Mouse (Mus musculus) hindbrain, embryonic 14.5 days (tissue): Measurements from ENCODE around the gene Gpr75. TPM values are rescaled to one million over a fixed set of nuclear protein-coding genes. Genes with fewer than 3 reads are reported as not detected.

ENCODE experiments used
- ATAC-seq: fragments of 200-750 bp; cut with Nextera tagmentation; 2 replicates; pipeline ENCODE4 v1.8.0; 2017; ENCODE audit warnings: moderate number of reproducible peaks, mild to moderate bottlenecking, moderate TSS enrichment, moderate library complexity; ENCODE audit not compliant: low FRiP score
- DNase-seq: peaks from one replicate; pipeline ENCODE4 v3.0.0-alpha.2; 2015; ENCODE audit warnings: low spot score
- H3K27ac ChIP-seq: fragments of 300-500 bp; sonication (generic); 2 replicates; pipeline ENCODE4 v1.5.1; 2014; ENCODE audit warnings: mild to moderate bottlenecking, moderate library complexity
- H3K27me3 ChIP-seq: fragments of 300-500 bp; sonication (generic); 2 replicates; pipeline ENCODE4 v1.6.1; 2014; ENCODE audit warnings: mild to moderate bottlenecking, low read length, mixed read lengths; ENCODE audit not compliant: control insufficient read depth, insufficient read depth
- H3K36me3 ChIP-seq: fragments of 300-500 bp; sonication (generic); replicated peaks from 2 replicates; pipeline ENCODE4 v1.6.1; 2014; ENCODE audit not compliant: control insufficient read depth, insufficient read depth
- H3K4me1 ChIP-seq: fragments of 300-500 bp; sonication (generic); replicated peaks from 2 replicates; pipeline ENCODE4 v1.6.1; 2014; ENCODE audit warnings: antibody characterized with exemption, low read length, mixed read lengths; ENCODE audit not compliant: control insufficient read depth, insufficient read depth
- H3K4me2 ChIP-seq: fragments of 300-500 bp; sonication (generic); replicated peaks from 2 replicates; pipeline ENCODE4 v1.6.1; 2014; ENCODE audit warnings: mild to moderate bottlenecking, moderate library complexity
- H3K4me3 ChIP-seq: fragments of 300-500 bp; sonication (generic); replicated peaks from 2 replicates; pipeline ENCODE4 v1.5.1; 2014; ENCODE audit warnings: mild to moderate bottlenecking, low read length
- H3K9ac ChIP-seq: fragments of 300-500 bp; sonication (generic); 2 replicates; pipeline ENCODE4 v1.6.1; 2014
- H3K9me3 ChIP-seq: fragments of 300-500 bp; sonication (generic); 2 replicates; pipeline ENCODE4 v1.6.1; 2016; ENCODE audit warnings: low read length; ENCODE audit not compliant: control insufficient read depth
- WGBS: fragments of 180-500 bp; shearing (Covaris S2); extraction: QIAGEN DNeasy Blood & Tissue Kit; methylation state at CpG from one replicate; pipeline ENCODE4 v1.1.7; 2014; 5-methylcytosine and 5-hydroxymethylcytosine counted together
- polyA plus RNA-seq: library from polyadenylated mRNA; unstranded; fragments of >200 nt; fragmentation: Nextera tagmentation; extraction: Ambion mirVana; gene quantifications from 2 replicates; pipeline ENCODE4 v1.2.1, GENCODE M21; 2014

Gene Gpr75
- polyA plus RNA-seq = 8.0 and 11.3 TPM in 2 replicates

GRCm38 (mm10) chr11:30885171-30885871 lies at the start of gene Gpr75, which contains the start of gene Asb3:
Gene Gpr75, plus strand, starts transcription at chr11:30885358.
Gene Asb3, plus strand, starts transcription at chr11:30885416.
- 1% methylated on average over 41 of the region's 41 CpGs for WGBS
- no peaks in the 10 kb centered on the region for H3K27me3 ChIP-seq
- DNase-seq = peak; percentile 70
- peak within 1 kb of the TSS; percentile 58 for H3K4me2 ChIP-seq
- peak within 1 kb of the TSS; percentile 87 for H3K27ac ChIP-seq
- peak within 1 kb of the TSS; percentile 83 for H3K9ac ChIP-seq
- no peaks in the 10 kb centered on the region for H3K4me1 ChIP-seq
- peak within 1 kb of the TSS; percentile 52 for H3K4me3 ChIP-seq
- ATAC-seq = peak; percentile 96
- no peaks in the 10 kb centered on the region; the same call in 1 of the 2 replicates for H3K36me3 ChIP-seq
- H3K9me3 ChIP-seq = no peaks in the 10 kb centered on the region

DNA sequence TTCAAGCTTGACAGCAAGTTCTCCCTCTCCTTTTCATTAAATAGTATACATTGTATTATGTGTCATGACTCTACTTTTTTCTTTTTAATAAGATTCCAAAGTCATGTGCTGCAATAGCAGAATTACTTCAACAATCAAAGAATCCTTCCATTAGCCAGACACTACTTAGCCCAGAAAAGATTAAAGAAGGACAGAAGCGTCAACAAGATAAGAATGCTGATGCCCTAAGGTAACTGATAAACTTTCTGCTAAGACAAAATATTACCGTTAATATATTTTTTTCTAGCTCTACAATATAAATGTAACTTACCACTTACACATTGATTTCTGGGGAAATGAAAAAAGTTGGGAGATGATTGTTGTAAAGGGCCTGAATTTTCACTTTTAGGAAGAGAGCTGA lies 46.4 kb upstream of the Gpr75 start:
- Histone ChIP-seq H3K4me1 (no peaks in the 10 kb centered on the region), H3K4me3 (no peak overlapping the region), H3K4me2 (no peak overlapping the region), H3K9ac (no peak overlapping the region), H3K36me3 (peaks cover 85% of the 10 kb centered on the region), H3K27me3 (no peaks in the 10 kb centered on the region), H3K27ac (no peak overlapping the region), H3K9me3 (no peaks in the 10 kb centered on the region)
- ATAC-seq (no peak), DNase-seq (no peak)
- 98% methylated on average over 2 of the region's 2 CpGs for WGBS

DNA sequence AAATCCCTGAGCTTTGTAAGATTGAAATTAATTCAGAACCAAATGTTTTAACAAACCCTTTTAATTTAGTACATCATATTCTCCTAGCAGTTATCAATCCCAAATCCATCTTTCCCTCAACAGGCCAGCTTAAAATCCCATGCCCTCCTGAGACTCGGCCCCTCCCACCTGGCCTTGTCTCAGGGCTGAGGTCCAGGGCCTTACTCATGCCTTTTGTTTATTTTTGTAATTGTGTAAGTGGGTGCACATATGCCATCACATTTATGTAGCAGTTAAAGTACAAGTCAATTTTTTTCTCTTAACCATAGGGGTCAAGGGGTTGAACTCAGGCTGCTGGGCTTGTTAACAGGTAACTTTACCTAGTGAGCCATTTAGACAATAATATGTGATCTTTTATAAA lies 40.8 kb upstream of the Gpr75 start:
- Histone ChIP-seq H3K27ac (no peak overlapping the region), H3K36me3 (peaks cover 81% of the 10 kb centered on the region), H3K4me2 (no peak overlapping the region), H3K4me3 (no peak overlapping the region), H3K9ac (no peak overlapping the region), H3K9me3 (no peaks in the 10 kb centered on the region), H3K27me3 (no peaks in the 10 kb centered on the region), H3K4me1 (no peaks in the 10 kb centered on the region)
- no peak for DNase-seq
- 97% methylated on average over 1 of the region's 1 CpGs for WGBS
- no peak for ATAC-seq

- DNase-seq = no peak
- ATAC-seq = no peak
- H3K4me1 ChIP-seq = no peaks in the 10 kb centered on the region
- no peaks in the 10 kb centered on the region for H3K9me3 ChIP-seq
- H3K4me3 ChIP-seq = no peak overlapping the region
- no peak overlapping the region for H3K27ac ChIP-seq
- H3K36me3 ChIP-seq = peaks cover 45% of the 10 kb centered on the region
- no peak overlapping the region for H3K9ac ChIP-seq
- H3K4me2 ChIP-seq = no peak overlapping the region
- H3K27me3 ChIP-seq = no peaks in the 10 kb centered on the region
These were observed 12.7 kb upstream of the Gpr75 start for GRCm38 (mm10) chr11:30872425-30872824.

DNA sequence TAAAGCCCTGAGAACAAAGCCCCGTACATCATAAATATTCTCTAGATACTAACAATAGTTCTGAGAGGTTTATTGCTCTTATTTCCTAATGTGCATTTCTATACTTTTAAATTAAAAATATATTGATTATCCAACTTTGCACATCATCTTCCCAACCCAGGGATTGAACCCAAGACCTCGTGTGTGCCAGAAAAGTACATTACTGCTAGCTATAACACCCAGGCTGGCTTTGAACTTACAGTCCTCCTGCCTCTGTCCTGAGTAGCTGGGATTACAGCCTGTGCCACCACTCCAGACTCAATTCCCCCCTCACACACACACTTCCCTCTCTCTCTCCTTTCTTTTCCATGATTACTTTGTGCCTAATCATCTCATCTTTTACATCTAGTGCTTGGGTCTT lies 3.0 kb downstream of the Gpr75 start:
- Histone ChIP-seq H3K4me1 (no peaks in the 10 kb centered on the region), H3K36me3 (peaks cover 13% of the 10 kb centered on the region; the same call in 1 of the 2 replicates), H3K4me2 (no peak overlapping the region), H3K4me3 (no peak overlapping the region), H3K9me3 (no peaks in the 10 kb centered on the region), H3K9ac (no peak overlapping the region), H3K27me3 (no peaks in the 10 kb centered on the region), H3K27ac (no peak overlapping the region)
- ATAC-seq = no peak
- WGBS = 92% methylated on average over 2 of the region's 2 CpGs
- peak; percentile 1 for DNase-seq

DNA sequence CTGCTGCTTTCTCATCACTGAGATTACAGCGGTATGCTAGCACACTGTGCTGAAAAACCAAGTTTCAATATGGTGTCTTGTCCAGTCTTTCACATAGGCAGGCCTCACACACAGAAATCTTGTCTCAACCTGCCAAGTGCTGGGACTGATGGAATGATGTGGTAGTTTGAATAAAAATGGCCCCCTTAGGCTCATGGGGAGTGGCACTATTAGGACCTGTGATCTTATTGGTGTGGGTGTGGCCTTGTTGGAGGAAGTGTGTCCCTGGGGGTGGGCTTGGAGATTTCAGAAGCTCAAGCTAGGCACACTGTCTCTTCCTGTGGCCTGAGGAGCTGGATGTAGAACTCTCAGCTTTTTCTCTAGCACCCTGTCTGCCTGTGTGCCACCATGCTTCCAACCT lies 11.0 kb downstream of the Gpr75 start:
- H3K9ac ChIP-seq = no peak overlapping the region
- H3K27me3 ChIP-seq = no peaks in the 10 kb centered on the region
- H3K4me1 ChIP-seq = no peaks in the 10 kb centered on the region
- DNase-seq = peak; percentile 17
- H3K36me3 ChIP-seq = peaks cover 12% of the 10 kb centered on the region; the same call in 1 of the 2 replicates
- H3K4me3 ChIP-seq = no peak overlapping the region
- WGBS = 84% methylated on average over 1 of the region's 1 CpGs
- H3K9me3 ChIP-seq = no peaks in the 10 kb centered on the region
- no peak overlapping the region for H3K4me2 ChIP-seq
- no peak for ATAC-seq
- H3K27ac ChIP-seq = no peak overlapping the region

DNA sequence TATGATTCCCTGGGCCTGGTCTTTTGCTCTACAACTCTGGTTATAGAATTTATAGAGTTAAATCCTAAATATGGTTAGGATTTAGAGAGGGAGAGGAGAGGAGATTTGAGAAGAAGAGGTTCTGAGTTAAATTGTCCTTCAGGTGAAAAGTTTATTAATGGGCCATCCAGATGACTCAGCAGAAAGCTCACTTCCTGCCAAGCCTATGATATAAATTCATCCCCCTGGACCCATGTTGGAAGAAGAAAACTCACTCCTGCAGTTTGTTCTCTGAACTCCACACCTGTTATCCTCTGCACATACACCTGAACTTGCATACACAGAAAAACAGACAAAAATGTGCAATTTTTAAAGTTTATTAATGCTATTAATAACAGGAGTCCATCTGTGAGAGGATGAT lies 14.2 kb downstream of the Gpr75 start:
- H3K4me2 ChIP-seq = no peak overlapping the region
- no peaks in the 10 kb centered on the region for H3K4me1 ChIP-seq
- H3K9ac ChIP-seq = no peak overlapping the region
- ATAC-seq = no peak
- H3K9me3 ChIP-seq = no peaks in the 10 kb centered on the region
- H3K27me3 ChIP-seq = no peaks in the 10 kb centered on the region
- H3K27ac ChIP-seq = no peak overlapping the region
- no peaks in the 10 kb centered on the region for H3K36me3 ChIP-seq
- peak; percentile 17 for DNase-seq
- H3K4me3 ChIP-seq = no peak overlapping the region

- no peak for ATAC-seq
These were observed 27.2 kb downstream of the Gpr75 start for GRCm38 (mm10) chr11:30912311-30912710.

GRCm38 (mm10) chr11:30920641-30921040 lies 35.5 kb downstream of the Gpr75 start:
- no peaks in the 10 kb centered on the region for H3K9me3 ChIP-seq
- DNase-seq (no peak), ATAC-seq (no peak)
- 50% methylated on average over 1 of the region's 1 CpGs for WGBS
- H3K27ac ChIP-seq = no peak overlapping the region
- no peak overlapping the region for H3K9ac ChIP-seq
- H3K4me1 ChIP-seq = no peaks in the 10 kb centered on the region
- no peaks in the 10 kb centered on the region for H3K27me3 ChIP-seq
- no peak overlapping the region for H3K4me3 ChIP-seq
- peaks cover 6% of the 10 kb centered on the region for H3K36me3 ChIP-seq
- H3K4me2 ChIP-seq = no peak overlapping the region

More at GRCm38 (mm10) chr11:30912311-30912710, 27.2 kb downstream of the Gpr75 start:
- peak; percentile 6 for DNase-seq
- no peaks in the 10 kb centered on the region for H3K4me1 ChIP-seq
- no peak overlapping the region for H3K9ac ChIP-seq
- no peaks in the 10 kb centered on the region for H3K36me3 ChIP-seq
- no peaks in the 10 kb centered on the region for H3K9me3 ChIP-seq
- no peak overlapping the region for H3K4me2 ChIP-seq
- H3K4me3 ChIP-seq = no peak overlapping the region
- 94% methylated on average over 3 of the region's 3 CpGs for WGBS
- no peaks in the 10 kb centered on the region for H3K27me3 ChIP-seq
- H3K27ac ChIP-seq = no peak overlapping the region
